Mouse (Mus musculus): ENCODE data around the gene Cdk18. TPM values are rescaled to one million over a fixed set of nuclear protein-coding genes. Genes with fewer than 3 reads are reported as not detected.
A peak's percentile ranks its signal among the peaks of the same experiment; 100 is the strongest.

The Cdk18 gene
- polyA plus RNA-seq, 1 experiment from 2014 or later: 0.37 TPM

DNA sequence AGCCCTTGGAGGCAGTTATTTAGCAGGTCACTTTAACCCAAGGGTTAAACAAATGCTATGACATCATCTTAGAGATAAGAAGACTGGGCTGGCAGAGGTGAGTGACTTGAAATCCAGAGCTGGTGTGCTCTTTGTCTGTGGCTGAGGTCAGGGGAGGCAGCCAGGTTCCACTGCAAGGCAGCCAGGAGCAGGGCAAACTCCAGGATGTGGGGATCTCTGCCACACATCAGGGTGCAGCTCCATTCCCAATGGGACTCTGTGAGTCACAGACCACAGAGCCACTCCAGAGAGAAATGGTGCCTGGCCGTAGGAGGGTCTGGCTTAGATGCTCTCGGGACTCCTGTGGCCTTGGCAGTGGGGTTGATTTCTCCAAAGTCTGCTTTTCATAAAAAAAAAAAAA is 12.4 kb upstream of the Cdk18 start:
- 73% methylated on average over 2 of the region's 2 CpGs for WGBS

GRCm38 (mm10) chr1:132150817-132151601 is 11.5 kb upstream of the Cdk18 start:
- no peak overlapping the region for H3K4me3 ChIP-seq (replicated peaks; ENCODE audit: low read length)
- H3K9me3 ChIP-seq (ENCODE audit: control insufficient read depth, low read length): no peaks in the 10 kb centered on the region
- H3K4me2 ChIP-seq (replicated peaks): no peak overlapping the region
- no peak for ATAC-seq (ENCODE audit: low FRiP score)
- 72% methylated on average over 15 of the region's 15 CpGs for WGBS
- no peak overlapping the region for H3K27ac ChIP-seq
- H3K9ac ChIP-seq: no peak overlapping the region
- no peak for DNase-seq (ENCODE audit: low spot score)
- H3K36me3 ChIP-seq (replicated peaks; ENCODE audit: control insufficient read depth, insufficient read depth): no peaks in the 10 kb centered on the region
- no peaks in the 10 kb centered on the region for H3K4me1 ChIP-seq (replicated peaks; ENCODE audit: control insufficient read depth, insufficient read depth, low read length)
- H3K27me3 ChIP-seq (ENCODE audit: control insufficient read depth, insufficient read depth, low read length): no peaks in the 10 kb centered on the region

More for the DNA sequence above, 12.4 kb upstream of the Cdk18 start:
- H3K4me2 ChIP-seq (replicated peaks): no peak overlapping the region
- H3K27me3 ChIP-seq (ENCODE audit: control insufficient read depth, insufficient read depth, low read length): no peaks in the 10 kb centered on the region
- H3K36me3 ChIP-seq (replicated peaks; ENCODE audit: control insufficient read depth, insufficient read depth): no peaks in the 10 kb centered on the region
- ATAC-seq (ENCODE audit: low FRiP score) (no peak), DNase-seq (ENCODE audit: low spot score) (no peak)
- no peak overlapping the region for H3K9ac ChIP-seq
- H3K27ac ChIP-seq: no peak overlapping the region
- H3K4me1 ChIP-seq (replicated peaks; ENCODE audit: control insufficient read depth, insufficient read depth, low read length): no peaks in the 10 kb centered on the region
- H3K4me3 ChIP-seq (replicated peaks; ENCODE audit: low read length): no peak overlapping the region
- no peaks in the 10 kb centered on the region for H3K9me3 ChIP-seq (ENCODE audit: control insufficient read depth, low read length)

DNA sequence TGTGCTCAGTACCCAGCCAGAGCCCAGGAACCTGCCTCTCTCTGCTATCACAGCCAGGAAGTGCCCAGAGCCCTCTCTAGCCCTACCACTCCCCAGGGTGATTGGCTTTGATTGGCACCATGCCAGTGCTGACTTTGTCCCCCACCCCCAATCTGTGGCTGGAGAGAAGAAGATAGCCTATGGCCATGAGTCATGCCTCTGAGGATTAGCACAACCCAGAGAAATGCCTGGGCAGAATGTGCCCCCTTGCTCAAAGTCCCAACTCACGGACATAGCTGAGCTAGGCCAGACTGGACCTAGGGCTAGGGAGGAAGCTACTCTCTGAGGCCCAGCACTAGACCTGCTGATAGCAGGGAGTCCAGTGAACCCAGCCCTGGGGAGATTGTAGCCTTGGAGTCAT is 10.7 kb upstream of the Cdk18 start:
- no peak overlapping the region for H3K4me2 ChIP-seq (replicated peaks)
- no peak overlapping the region for H3K27ac ChIP-seq
- no peaks in the 10 kb centered on the region for H3K27me3 ChIP-seq (ENCODE audit: control insufficient read depth, insufficient read depth, low read length)
- H3K36me3 ChIP-seq (replicated peaks; ENCODE audit: control insufficient read depth, insufficient read depth): no peaks in the 10 kb centered on the region
- ATAC-seq (ENCODE audit: low FRiP score): no peak
- no peak overlapping the region for H3K9ac ChIP-seq
- no peak for DNase-seq (ENCODE audit: low spot score)
- whole genome bisulfite sequencing: 36% methylated on average over 1 of the region's 1 CpGs
- no peak overlapping the region for H3K4me3 ChIP-seq (replicated peaks; ENCODE audit: low read length)
- H3K9me3 ChIP-seq (ENCODE audit: control insufficient read depth, low read length): no peaks in the 10 kb centered on the region
- no peaks in the 10 kb centered on the region for H3K4me1 ChIP-seq (replicated peaks; ENCODE audit: control insufficient read depth, insufficient read depth, low read length)

- Histone ChIP-seq H3K27me3 (ENCODE audit: control insufficient read depth, insufficient read depth, low read length) (no peaks in the 10 kb centered on the region), H3K9me3 (ENCODE audit: control insufficient read depth, low read length) (no peaks in the 10 kb centered on the region), H3K4me1 (replicated peaks; ENCODE audit: control insufficient read depth, insufficient read depth, low read length) (no peaks in the 10 kb centered on the region), H3K9ac (no peak overlapping the region), H3K36me3 (replicated peaks; ENCODE audit: control insufficient read depth, insufficient read depth) (no peaks in the 10 kb centered on the region), H3K4me3 (replicated peaks; ENCODE audit: low read length) (no peak overlapping the region), H3K27ac (no peak overlapping the region), H3K4me2 (replicated peaks) (no peak overlapping the region)
- DNase-seq (ENCODE audit: low spot score) (no peak), ATAC-seq (ENCODE audit: low FRiP score) (no peak)
- WGBS: 78% methylated on average over 2 of the region's 2 CpGs
Observed at GRCm38 (mm10) chr1:132149410-132149809, 9.9 kb upstream of the Cdk18 start.

GRCm38 (mm10) chr1:132145973-132146685 is 6.6 kb upstream of the Cdk18 start:
- no peak for ATAC-seq (ENCODE audit: low FRiP score)
- H3K27ac ChIP-seq: no peak overlapping the region
- H3K9me3 ChIP-seq (ENCODE audit: control insufficient read depth, low read length): no peaks in the 10 kb centered on the region
- H3K4me3 ChIP-seq (replicated peaks; ENCODE audit: low read length): no peak overlapping the region
- H3K27me3 ChIP-seq (ENCODE audit: control insufficient read depth, insufficient read depth, low read length): no peaks in the 10 kb centered on the region
- H3K4me2 ChIP-seq (replicated peaks): no peak overlapping the region
- H3K9ac ChIP-seq: no peak overlapping the region
- no peak for DNase-seq (ENCODE audit: low spot score)
- no peaks in the 10 kb centered on the region for H3K36me3 ChIP-seq (replicated peaks; ENCODE audit: control insufficient read depth, insufficient read depth)
- H3K4me1 ChIP-seq (replicated peaks; ENCODE audit: control insufficient read depth, insufficient read depth, low read length): no peaks in the 10 kb centered on the region; the same call in 1 of the 2 replicates
- WGBS: 82% methylated on average over 8 of the region's 8 CpGs

DNA sequence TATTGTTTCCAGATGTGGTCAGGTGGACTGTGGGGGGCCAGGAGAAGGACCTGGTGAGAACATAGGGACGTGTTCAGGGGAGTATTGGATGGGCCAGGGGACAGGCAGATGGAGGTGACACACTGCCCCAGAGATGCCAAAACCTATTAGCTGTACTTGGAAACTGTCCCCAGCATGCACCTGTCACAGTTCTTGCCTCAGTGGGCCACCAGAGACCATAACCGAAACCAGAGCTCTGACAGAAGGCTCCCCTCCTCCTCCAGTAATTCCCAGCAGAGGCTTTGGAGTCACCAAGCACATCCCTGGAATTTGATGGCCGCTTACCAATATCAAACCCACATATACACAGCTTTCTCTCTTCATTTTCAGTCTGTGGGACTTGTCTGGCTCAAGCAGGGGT is 5.4 kb upstream of the Cdk18 start:
- Histone ChIP-seq H3K27me3 (ENCODE audit: control insufficient read depth, insufficient read depth, low read length) (peaks cover 5% of the 10 kb centered on the region), H3K4me1 (replicated peaks; ENCODE audit: control insufficient read depth, insufficient read depth, low read length) (no peaks in the 10 kb centered on the region; the same call in 1 of the 2 replicates), H3K36me3 (replicated peaks; ENCODE audit: control insufficient read depth, insufficient read depth) (no peaks in the 10 kb centered on the region), H3K9ac (no peak overlapping the region), H3K4me3 (replicated peaks; ENCODE audit: low read length) (no peak overlapping the region), H3K4me2 (replicated peaks) (no peak overlapping the region), H3K9me3 (ENCODE audit: control insufficient read depth, low read length) (no peaks in the 10 kb centered on the region), H3K27ac (no peak overlapping the region)
- ATAC-seq (ENCODE audit: low FRiP score): no peak
- 80% methylated on average over 3 of the region's 3 CpGs for WGBS
- DNase-seq (ENCODE audit: low spot score): no peak

GRCm38 (mm10) chr1:132144223-132144622 is 4.7 kb upstream of the Cdk18 start:
- Histone ChIP-seq H3K4me3 (replicated peaks; ENCODE audit: low read length) (no peak overlapping the region), H3K36me3 (replicated peaks; ENCODE audit: control insufficient read depth, insufficient read depth) (no peaks in the 10 kb centered on the region), H3K9ac (no peak overlapping the region), H3K4me2 (replicated peaks) (no peak overlapping the region), H3K9me3 (ENCODE audit: control insufficient read depth, low read length) (no peaks in the 10 kb centered on the region), H3K4me1 (replicated peaks; ENCODE audit: control insufficient read depth, insufficient read depth, low read length) (peaks cover 2% of the 10 kb centered on the region), H3K27me3 (ENCODE audit: control insufficient read depth, insufficient read depth, low read length) (peaks cover 11% of the 10 kb centered on the region), H3K27ac (no peak overlapping the region)
- WGBS: 12% methylated on average over 2 of the region's 2 CpGs
- ATAC-seq (ENCODE audit: low FRiP score): peak; percentile 68
- DNase-seq (ENCODE audit: low spot score): peak; percentile 70

- peak overlapping the region; percentile 31; the same call in 1 of the 2 replicates for H3K9ac ChIP-seq
- DNase-seq (ENCODE audit: low spot score): no peak
Observed at GRCm38 (mm10) chr1:132143730-132144129, 4.2 kb upstream of the Cdk18 start.

GRCm38 (mm10) chr1:132143079-132143478 is 3.6 kb upstream of the Cdk18 start:
- peaks cover 11% of the 10 kb centered on the region for H3K4me1 ChIP-seq (replicated peaks; ENCODE audit: control insufficient read depth, insufficient read depth, low read length)
- peaks cover 21% of the 10 kb centered on the region for H3K27me3 ChIP-seq (ENCODE audit: control insufficient read depth, insufficient read depth, low read length)
- ATAC-seq (ENCODE audit: low FRiP score): no peak
- H3K27ac ChIP-seq: no peak overlapping the region
- H3K4me2 ChIP-seq (replicated peaks): no peak overlapping the region
- no peak overlapping the region for H3K4me3 ChIP-seq (replicated peaks; ENCODE audit: low read length)
- H3K9ac ChIP-seq: no peak overlapping the region
- DNase-seq (ENCODE audit: low spot score): no peak
- 83% methylated on average over 5 of the region's 5 CpGs for WGBS
- no peaks in the 10 kb centered on the region for H3K9me3 ChIP-seq (ENCODE audit: control insufficient read depth, low read length)
- H3K36me3 ChIP-seq (replicated peaks; ENCODE audit: control insufficient read depth, insufficient read depth): no peaks in the 10 kb centered on the region

More at GRCm38 (mm10) chr1:132143730-132144129, 4.2 kb upstream of the Cdk18 start:
- Histone ChIP-seq H3K27ac (no peak overlapping the region), H3K4me3 (replicated peaks; ENCODE audit: low read length) (no peak overlapping the region), H3K27me3 (ENCODE audit: control insufficient read depth, insufficient read depth, low read length) (peaks cover 15% of the 10 kb centered on the region), H3K4me2 (replicated peaks) (no peak overlapping the region), H3K9me3 (ENCODE audit: control insufficient read depth, low read length) (no peaks in the 10 kb centered on the region), H3K36me3 (replicated peaks; ENCODE audit: control insufficient read depth, insufficient read depth) (no peaks in the 10 kb centered on the region), H3K4me1 (replicated peaks; ENCODE audit: control insufficient read depth, insufficient read depth, low read length) (peaks cover 7% of the 10 kb centered on the region)
- 69% methylated on average over 4 of the region's 4 CpGs for WGBS
- no peak for ATAC-seq (ENCODE audit: low FRiP score)
